Mouse (Mus musculus) liver, adult 2 months (tissue): Measurements from ENCODE around the gene Bcl11a.

Experiments used
- CTCF ChIP-seq: fragments of 200-500 bp; IDR thresholded peaks from 2 replicates; pipeline ENCODE4 v1.5.1; 2011; ENCODE audit warnings: low read depth, low read length, control low read depth
- POLR2A ChIP-seq: fragments of 200-500 bp; IDR thresholded peaks from 2 replicates; pipeline ENCODE4 v1.6.1; 2011; ENCODE audit warnings: low read length, control low read depth; ENCODE audit not compliant: insufficient read depth; ENCODE audit errors: extremely low read depth

GRCm38 (mm10) chr11:24116582-24117318 is 38.9 kb downstream of the Bcl11a start:
- TF ChIP-seq POLR2A (no peak), CTCF (no peak)
